Mouse (Mus musculus): ENCODE measurements around the gene Nmnat2. TPM values are rescaled to one million over a fixed set of nuclear protein-coding genes. Genes with fewer than 3 reads are reported as not detected.

Nmnat2 gene
- total and polyA plus RNA-seq, 2 experiments from 2014 or later = 87.6 to 152 TPM

- ATAC-seq (ENCODE audit: low FRiP score) (no peak), DNase-seq (ENCODE audit: low spot score) (no peak)
- Histone ChIP-seq H3K27ac (ENCODE audit: low read depth, low read length) (no peak overlapping the region), H3K27me3 (ENCODE audit: insufficient read depth, low read length) (no peaks in the 10 kb centered on the region), H3K9ac (replicated peaks; ENCODE audit: low read length, poor library complexity, severe bottlenecking) (no peak overlapping the region), H3K4me2 (ENCODE audit: low read depth, low read length, poor library complexity, severe bottlenecking) (no peak overlapping the region), H3K9me3 (ENCODE audit: low read length) (no peaks in the 10 kb centered on the region), H3K4me1 (ENCODE audit: insufficient read depth, low read length) (0 out of 2 replicates have a peak, but pooled peaks cover 9% of the 10 kb centered on the region), H3K36me3 (ENCODE audit: insufficient read depth, low read length) (no peaks in the 10 kb centered on the region), H3K4me3 (ENCODE audit: low read depth, low read length) (no peak overlapping the region)
- TF ChIP-seq CTCF (IDR thresholded peaks at IDR 0.05) = no peak
- 86% methylated on average over 2 of the region's 2 CpGs for WGBS
Observed at GRCm38 (mm10) chr1:153024453-153024852, 69.7 kb downstream of the Nmnat2 start.

- ATAC-seq (ENCODE audit: low FRiP score) = no peak
- no peak overlapping the region for H3K4me3 ChIP-seq (ENCODE audit: low read depth, low read length)
- no peak overlapping the region for H3K27ac ChIP-seq (ENCODE audit: low read depth, low read length)
- DNase-seq (ENCODE audit: low spot score) = no peak
- H3K9ac ChIP-seq (replicated peaks; ENCODE audit: low read length, poor library complexity, severe bottlenecking) = no peak overlapping the region
- H3K36me3 ChIP-seq (ENCODE audit: insufficient read depth, low read length) = no peaks in the 10 kb centered on the region
- H3K4me2 ChIP-seq (ENCODE audit: low read depth, low read length, poor library complexity, severe bottlenecking) = no peak overlapping the region
- H3K4me1 ChIP-seq (ENCODE audit: insufficient read depth, low read length) = peaks cover 19% of the 10 kb centered on the region; the same call in 1 of the 2 replicates
- 62% methylated on average over 6 of the region's 6 CpGs for WGBS
- no peaks in the 10 kb centered on the region for H3K9me3 ChIP-seq (ENCODE audit: low read length)
- no peak for TF ChIP-seq CTCF (IDR thresholded peaks at IDR 0.05)
- no peaks in the 10 kb centered on the region for H3K27me3 ChIP-seq (ENCODE audit: insufficient read depth, low read length)
Observed at GRCm38 (mm10) chr1:153031345-153031744, 76.6 kb downstream of the Nmnat2 start.

- Histone ChIP-seq H3K27me3 (ENCODE audit: insufficient read depth, low read length) (no peaks in the 10 kb centered on the region), H3K36me3 (ENCODE audit: insufficient read depth, low read length) (no peaks in the 10 kb centered on the region), H3K9me3 (ENCODE audit: low read length) (no peaks in the 10 kb centered on the region), H3K9ac (replicated peaks; ENCODE audit: low read length, poor library complexity, severe bottlenecking) (no peak overlapping the region), H3K27ac (ENCODE audit: low read depth, low read length) (no peak overlapping the region), H3K4me1 (ENCODE audit: insufficient read depth, low read length) (peaks cover 19% of the 10 kb centered on the region; the same call in 1 of the 2 replicates), H3K4me3 (ENCODE audit: low read depth, low read length) (no peak overlapping the region), H3K4me2 (ENCODE audit: low read depth, low read length, poor library complexity, severe bottlenecking) (no peak overlapping the region)
- ATAC-seq (ENCODE audit: low FRiP score) (no peak), DNase-seq (ENCODE audit: low spot score) (no peak)
- TF ChIP-seq CTCF (IDR thresholded peaks at IDR 0.05) = no peak
- 82% methylated on average over 12 of the region's 12 CpGs for WGBS
Observed at GRCm38 (mm10) chr1:153031954-153032353, 77.2 kb downstream of the Nmnat2 start.

- TF ChIP-seq CTCF (IDR thresholded peaks at IDR 0.05) = no peak
- Histone ChIP-seq H3K27me3 (ENCODE audit: insufficient read depth, low read length) (no peaks in the 10 kb centered on the region), H3K9me3 (ENCODE audit: low read length) (no peaks in the 10 kb centered on the region), H3K4me3 (ENCODE audit: low read depth, low read length) (no peak overlapping the region), H3K36me3 (ENCODE audit: insufficient read depth, low read length) (no peaks in the 10 kb centered on the region), H3K9ac (replicated peaks; ENCODE audit: low read length, poor library complexity, severe bottlenecking) (no peak overlapping the region), H3K4me2 (ENCODE audit: low read depth, low read length, poor library complexity, severe bottlenecking) (no peak overlapping the region), H3K4me1 (ENCODE audit: insufficient read depth, low read length) (peaks cover 11% of the 10 kb centered on the region; the same call in 1 of the 2 replicates), H3K27ac (ENCODE audit: low read depth, low read length) (no peak overlapping the region)
- ATAC-seq (ENCODE audit: low FRiP score) (no peak), DNase-seq (ENCODE audit: low spot score) (no peak)
- WGBS = 56% methylated on average over 5 of the region's 5 CpGs
Observed at GRCm38 (mm10) chr1:153033145-153033908, 78.5 kb downstream of the Nmnat2 start.

GRCm38 (mm10) chr1:153034064-153034463 lies 79.3 kb downstream of the Nmnat2 start:
- TF ChIP-seq CTCF (IDR thresholded peaks at IDR 0.05) = no peak
- no peaks in the 10 kb centered on the region for H3K36me3 ChIP-seq (ENCODE audit: insufficient read depth, low read length)
- no peak overlapping the region for H3K4me3 ChIP-seq (ENCODE audit: low read depth, low read length)
- H3K9me3 ChIP-seq (ENCODE audit: low read length) = no peaks in the 10 kb centered on the region
- WGBS = 79% methylated on average over 7 of the region's 7 CpGs
- no peak overlapping the region for H3K27ac ChIP-seq (ENCODE audit: low read depth, low read length)
- DNase-seq (ENCODE audit: low spot score) (no peak), ATAC-seq (ENCODE audit: low FRiP score) (no peak)
- no peaks in the 10 kb centered on the region for H3K27me3 ChIP-seq (ENCODE audit: insufficient read depth, low read length)
- H3K4me1 ChIP-seq (ENCODE audit: insufficient read depth, low read length) = peaks cover 11% of the 10 kb centered on the region; the same call in 1 of the 2 replicates
- no peak overlapping the region for H3K9ac ChIP-seq (replicated peaks; ENCODE audit: low read length, poor library complexity, severe bottlenecking)
- no peak overlapping the region for H3K4me2 ChIP-seq (ENCODE audit: low read depth, low read length, poor library complexity, severe bottlenecking)

- DNase-seq (ENCODE audit: low spot score) (peak; percentile 85), ATAC-seq (ENCODE audit: low FRiP score) (peak; percentile 53)
- Histone ChIP-seq H3K4me3 (ENCODE audit: low read depth, low read length) (no peak overlapping the region), H3K9ac (replicated peaks; ENCODE audit: low read length, poor library complexity, severe bottlenecking) (peak overlapping the region; percentile 9; the same call in 1 of the 2 replicates), H3K4me2 (ENCODE audit: low read depth, low read length, poor library complexity, severe bottlenecking) (peak overlapping the region; percentile 4; the same call in 1 of the 2 replicates), H3K27ac (ENCODE audit: low read depth, low read length) (peak overlapping the region; percentile 52), H3K4me1 (ENCODE audit: insufficient read depth, low read length) (peaks cover 11% of the 10 kb centered on the region), H3K36me3 (ENCODE audit: insufficient read depth, low read length) (no peaks in the 10 kb centered on the region), H3K27me3 (ENCODE audit: insufficient read depth, low read length) (no peaks in the 10 kb centered on the region), H3K9me3 (ENCODE audit: low read length) (no peaks in the 10 kb centered on the region)
- TF ChIP-seq CTCF (IDR thresholded peaks at IDR 0.05) = peak; percentile 84
- WGBS = 34% methylated on average over 6 of the region's 6 CpGs
Observed at GRCm38 (mm10) chr1:153035328-153035944, 80.6 kb downstream of the Nmnat2 start.

All from midbrain, postnatal 0 days (tissue).